Mouse (Mus musculus): ENCODE data around the gene Src. TPM values are rescaled to one million over a fixed set of nuclear protein-coding genes. Genes with fewer than 3 reads are reported as not detected.

Gene Src
- polyA plus RNA-seq, 1 experiment from 2014 or later = 6.7 TPM

- ATAC-seq (ENCODE audit: insufficient number of reproducible peaks, insufficient read depth, low FRiP score, low read depth) = no peak
- Histone ChIP-seq H3K9ac (ENCODE audit: low read length) (no peak overlapping the region), H3K4me1 (ENCODE audit: control insufficient read depth in 2 of 2, insufficient read depth in 2 of 2, low read length in 2 of 2) (peaks cover 8 to 13% of the 10 kb centered on the region in 2 experiments; a peak in 3 of 4 replicates), H3K9me3 (ENCODE audit: control insufficient read depth, low read length) (no peaks in the 10 kb centered on the region), H3K36me3 (ENCODE audit: control insufficient read depth, insufficient read depth, low read length) (peaks cover 44% of the 10 kb centered on the region), H3K4me3 (ENCODE audit: control insufficient read depth in 1 of 2, insufficient read depth in 1 of 2, low read depth in 1 of 2, low read length in 2 of 2) (no peak overlapping the region), H3K4me2 (ENCODE audit: low read length) (no peak overlapping the region), H3K27ac (replicated peaks in 1 of 2; ENCODE audit: control insufficient read depth in 1 of 2, insufficient read depth in 1 of 2, low read depth in 2 of 2, low read length in 2 of 2) (no peak overlapping the region), H3K27me3 (ENCODE audit: control insufficient read depth, insufficient read depth, low read length) (no peaks in the 10 kb centered on the region)
- WGBS = 75% methylated on average over 7 of the region's 7 CpGs
Measured at GRCm38 (mm10) chr2:157471292-157471691, 53.0 kb downstream of the Src start.

GRCm38 (mm10) chr2:157471737-157472136, 53.5 kb downstream of the Src start:
- Histone ChIP-seq H3K27me3 (ENCODE audit: control insufficient read depth, insufficient read depth, low read length) (no peaks in the 10 kb centered on the region), H3K4me3 (ENCODE audit: control insufficient read depth in 1 of 2, insufficient read depth in 1 of 2, low read depth in 1 of 2, low read length in 2 of 2) (no peak overlapping the region), H3K9me3 (ENCODE audit: control insufficient read depth, low read length) (no peaks in the 10 kb centered on the region), H3K4me1 (ENCODE audit: control insufficient read depth in 2 of 2, insufficient read depth in 2 of 2, low read length in 2 of 2) (peaks cover 8 to 13% of the 10 kb centered on the region in 2 experiments; a peak in 3 of 4 replicates), H3K4me2 (ENCODE audit: low read length) (no peak overlapping the region), H3K27ac (replicated peaks in 1 of 2; ENCODE audit: control insufficient read depth in 1 of 2, insufficient read depth in 1 of 2, low read depth in 2 of 2, low read length in 2 of 2) (no peak overlapping the region), H3K9ac (ENCODE audit: low read length) (no peak overlapping the region), H3K36me3 (ENCODE audit: control insufficient read depth, insufficient read depth, low read length) (peaks cover 39% of the 10 kb centered on the region)
- ATAC-seq (ENCODE audit: insufficient number of reproducible peaks, insufficient read depth, low FRiP score, low read depth) = no peak
- WGBS = 20% methylated on average over 6 of the region's 6 CpGs

GRCm38 (mm10) chr2:157472469-157472868, 54.2 kb downstream of the Src start:
- WGBS = 59% methylated on average over 4 of the region's 4 CpGs

GRCm38 (mm10) chr2:157474269-157474729, 56.1 kb downstream of the Src start:
- Histone ChIP-seq H3K27ac (replicated peaks in 1 of 2; ENCODE audit: control insufficient read depth in 1 of 2, insufficient read depth in 1 of 2, low read depth in 2 of 2, low read length in 2 of 2) (no peak overlapping the region), H3K36me3 (ENCODE audit: control insufficient read depth, insufficient read depth, low read length) (peaks cover 14% of the 10 kb centered on the region), H3K9ac (ENCODE audit: low read length) (no peak overlapping the region), H3K4me3 (ENCODE audit: control insufficient read depth in 1 of 2, insufficient read depth in 1 of 2, low read depth in 1 of 2, low read length in 2 of 2) (no peak overlapping the region), H3K9me3 (ENCODE audit: control insufficient read depth, low read length) (no peaks in the 10 kb centered on the region), H3K4me1 (ENCODE audit: control insufficient read depth in 2 of 2, insufficient read depth in 2 of 2, low read length in 2 of 2) (peaks cover 8 to 13% of the 10 kb centered on the region in 2 experiments; a peak in 3 of 4 replicates), H3K27me3 (ENCODE audit: control insufficient read depth, insufficient read depth, low read length) (no peaks in the 10 kb centered on the region), H3K4me2 (ENCODE audit: low read length) (no peak overlapping the region)
- no peak for ATAC-seq (ENCODE audit: insufficient number of reproducible peaks, insufficient read depth, low FRiP score, low read depth)
- WGBS = 49% methylated on average over 6 of the region's 6 CpGs

More at GRCm38 (mm10) chr2:157472469-157472868, 54.2 kb downstream of the Src start:
- no peak overlapping the region for H3K4me3 ChIP-seq (ENCODE audit: control insufficient read depth in 1 of 2, insufficient read depth in 1 of 2, low read depth in 1 of 2, low read length in 2 of 2)
- no peak overlapping the region for H3K4me2 ChIP-seq (ENCODE audit: low read length)
- H3K36me3 ChIP-seq (ENCODE audit: control insufficient read depth, insufficient read depth, low read length) = peaks cover 32% of the 10 kb centered on the region
- no peak for ATAC-seq (ENCODE audit: insufficient number of reproducible peaks, insufficient read depth, low FRiP score, low read depth)
- no peak overlapping the region for H3K27ac ChIP-seq (replicated peaks in 1 of 2; ENCODE audit: control insufficient read depth in 1 of 2, insufficient read depth in 1 of 2, low read depth in 2 of 2, low read length in 2 of 2)
- no peaks in the 10 kb centered on the region for H3K27me3 ChIP-seq (ENCODE audit: control insufficient read depth, insufficient read depth, low read length)
- H3K9me3 ChIP-seq (ENCODE audit: control insufficient read depth, low read length) = no peaks in the 10 kb centered on the region
- peaks cover 8 to 13% of the 10 kb centered on the region in 2 experiments; a peak in 3 of 4 replicates for H3K4me1 ChIP-seq (ENCODE audit: control insufficient read depth in 2 of 2, insufficient read depth in 2 of 2, low read length in 2 of 2)
- H3K9ac ChIP-seq (ENCODE audit: low read length) = no peak overlapping the region

GRCm38 (mm10) chr2:157475437-157476379, 57.5 kb downstream of the Src start:
- no peaks in the 10 kb centered on the region for H3K36me3 ChIP-seq (ENCODE audit: control insufficient read depth, insufficient read depth, low read length)
- 33% methylated on average over 13 of the region's 13 CpGs for WGBS
- ATAC-seq (ENCODE audit: insufficient number of reproducible peaks, insufficient read depth, low FRiP score, low read depth) = no peak
- H3K4me3 ChIP-seq (ENCODE audit: control insufficient read depth in 1 of 2, insufficient read depth in 1 of 2, low read depth in 1 of 2, low read length in 2 of 2) = no peak overlapping the region
- H3K4me2 ChIP-seq (ENCODE audit: low read length) = no peak overlapping the region
- H3K27me3 ChIP-seq (ENCODE audit: control insufficient read depth, insufficient read depth, low read length) = no peaks in the 10 kb centered on the region
- H3K9ac ChIP-seq (ENCODE audit: low read length) = no peak overlapping the region
- H3K4me1 ChIP-seq (ENCODE audit: control insufficient read depth in 2 of 2, insufficient read depth in 2 of 2, low read length in 2 of 2) = peaks cover 13 to 18% of the 10 kb centered on the region in 2 experiments; a peak in 3 of 4 replicates
- no peaks in the 10 kb centered on the region for H3K9me3 ChIP-seq (ENCODE audit: control insufficient read depth, low read length)
- H3K27ac ChIP-seq (replicated peaks in 1 of 2; ENCODE audit: control insufficient read depth in 1 of 2, insufficient read depth in 1 of 2, low read depth in 2 of 2, low read length in 2 of 2) = no peak overlapping the region

- Histone ChIP-seq H3K9me3 (ENCODE audit: control insufficient read depth, low read length) (no peaks in the 10 kb centered on the region), H3K4me2 (ENCODE audit: low read length) (no peak overlapping the region), H3K9ac (ENCODE audit: low read length) (no peak overlapping the region), H3K4me3 (ENCODE audit: control insufficient read depth in 1 of 2, insufficient read depth in 1 of 2, low read depth in 1 of 2, low read length in 2 of 2) (no peak overlapping the region), H3K4me1 (ENCODE audit: control insufficient read depth in 2 of 2, insufficient read depth in 2 of 2, low read length in 2 of 2) (peaks cover 8 to 18% of the 10 kb centered on the region in 2 experiments; a peak in 2 of 4 replicates), H3K27ac (replicated peaks in 1 of 2; ENCODE audit: control insufficient read depth in 1 of 2, insufficient read depth in 1 of 2, low read depth in 2 of 2, low read length in 2 of 2) (no peak overlapping the region), H3K27me3 (ENCODE audit: control insufficient read depth, insufficient read depth, low read length) (no peaks in the 10 kb centered on the region; the same call in 1 of the 2 replicates), H3K36me3 (ENCODE audit: control insufficient read depth, insufficient read depth, low read length) (no peaks in the 10 kb centered on the region)
- WGBS = 64% methylated on average over 8 of the region's 8 CpGs
- no peak for ATAC-seq (ENCODE audit: insufficient number of reproducible peaks, insufficient read depth, low FRiP score, low read depth)
Measured at GRCm38 (mm10) chr2:157478651-157479050, 60.4 kb downstream of the Src start.

GRCm38 (mm10) chr2:157479858-157480568, 61.8 kb downstream of the Src start:
- no peaks in the 10 kb centered on the region for H3K9me3 ChIP-seq (ENCODE audit: control insufficient read depth, low read length)
- WGBS = 31% methylated on average over 15 of the region's 15 CpGs
- ATAC-seq (ENCODE audit: insufficient number of reproducible peaks, insufficient read depth, low FRiP score, low read depth) = no peak
- H3K27ac ChIP-seq (replicated peaks in 1 of 2; ENCODE audit: control insufficient read depth in 1 of 2, insufficient read depth in 1 of 2, low read depth in 2 of 2, low read length in 2 of 2) = no peak overlapping the region
- no peak overlapping the region for H3K4me3 ChIP-seq (ENCODE audit: control insufficient read depth in 1 of 2, insufficient read depth in 1 of 2, low read depth in 1 of 2, low read length in 2 of 2)
- H3K4me2 ChIP-seq (ENCODE audit: low read length) = no peak overlapping the region
- no peaks in the 10 kb centered on the region for H3K36me3 ChIP-seq (ENCODE audit: control insufficient read depth, insufficient read depth, low read length)
- peaks cover 8 to 11% of the 10 kb centered on the region in 2 experiments; a peak in 2 of 4 replicates for H3K4me1 ChIP-seq (ENCODE audit: control insufficient read depth in 2 of 2, insufficient read depth in 2 of 2, low read length in 2 of 2)
- H3K27me3 ChIP-seq (ENCODE audit: control insufficient read depth, insufficient read depth, low read length) = no peaks in the 10 kb centered on the region; the same call in 1 of the 2 replicates
- H3K9ac ChIP-seq (ENCODE audit: low read length) = no peak overlapping the region

Data from heart, embryonic 14.5 days (tissue).